Mouse (Mus musculus) B cell, adult 62 days (primary cell): Measurements from ENCODE around the gene Slamf8. TPM values are rescaled to one million over a fixed set of nuclear protein-coding genes. Genes with fewer than 3 reads are reported as not detected.

Experiments
- total RNA-seq: library from RNA; stranded (reverse); gene quantifications from 4 replicates; pipeline ENCODE4 v1.2.4, GENCODE M21; 2023

The Slamf8 gene
- total RNA-seq, result 0.66 TPM in 1 of 4 replicates, not detected in the others

GRCm38 (mm10) chr1:172590385-172590784 is at the start of gene Slamf8:
TSS of gene Slamf8 (minus strand) at chr1:172590568.

GRCm38 (mm10) chr1:172632451-172633326 is 42.3 kb upstream of the Slamf8 start, which contains the start of gene Dusp23:
TSS of gene Dusp23 (minus strand) at chr1:172632962.

GRCm38 (mm10) chr1:172602326-172602725 is 12.0 kb upstream of the Slamf8 start, which contains the start of gene Fcrl6:
TSS of gene Fcrl6 (minus strand) at chr1:172602551.

GRCm38 (mm10) chr1:172555638-172556037 is 34.7 kb downstream of the Slamf8 start, which contains the start of gene Vsig8:
TSS of gene Vsig8 (plus strand) at chr1:172555938.

Other genes starting within 250 kb of the Slamf8 start
- gene Kcnj10, start 249.4 kb downstream of the Slamf8 start, total RNA-seq, result 0.94 to 1.5 TPM (median 1.2 TPM) in 4 replicates
- gene Pigm, start 214.0 kb downstream of the Slamf8 start, total RNA-seq, result 26.4 to 30.1 TPM (median 29.0 TPM) in 4 replicates
- 1.9 to 3.8 TPM (median 3.3 TPM) in 4 replicates for gene Slamf9, start 115.2 kb downstream of the Slamf8 start, total RNA-seq
- 8.5 to 13.2 TPM (median 11.4 TPM) in 4 replicates for gene Igsf9, start 108.8 kb downstream of the Slamf8 start, total RNA-seq
- 126 to 136 TPM (median 128 TPM) in 4 replicates for gene Tagln2, start 90.5 kb downstream of the Slamf8 start, total RNA-seq
- gene Cfap45, start 69.8 kb downstream of the Slamf8 start, total RNA-seq, result 2.4 to 4.8 TPM (median 3.6 TPM) in 4 replicates
- not detected in 4 replicates for gene Vsig8, start 34.6 kb downstream of the Slamf8 start, total RNA-seq
- not detected in 4 replicates for gene Fcrl6, start 12.0 kb upstream of the Slamf8 start, total RNA-seq
- 0.83 to 1.1 TPM (median 0.91 TPM) in 3 of 4 replicates, not detected in the other for gene Dusp23, start 42.4 kb upstream of the Slamf8 start, total RNA-seq
- not detected in 4 replicates for gene Crp, start 107.5 kb upstream of the Slamf8 start, total RNA-seq